Mouse (Mus musculus) C2C12 (cell line): ENCODE results near the gene Cryl1. TPM values are rescaled to one million over a fixed set of nuclear protein-coding genes. Genes with fewer than 3 reads are reported as not detected.

ENCODE experiments used
- H3K27me3 ChIP-seq: one replicate; pipeline ENCODE4 v1.6.1; 2011; ENCODE audit not compliant: control insufficient read depth, insufficient read depth, insufficient read length
- H3K36me3 ChIP-seq: one replicate; pipeline ENCODE4 v1.6.1; 2011; ENCODE audit not compliant: control insufficient read depth, insufficient read depth
- H3K4me3 ChIP-seq: one replicate; pipeline ENCODE4 v1.5.1; 2011; ENCODE audit warnings: mild to moderate bottlenecking, control low read depth; ENCODE audit not compliant: poor library complexity, insufficient read depth, severe bottlenecking
- H3K79me2 ChIP-seq: one replicate; pipeline ENCODE4 v1.6.1; 2011; ENCODE audit not compliant: control insufficient read depth, insufficient read depth
- H3K79me3 ChIP-seq: one replicate; pipeline ENCODE4 v1.6.1; 2011; ENCODE audit warnings: low read depth, control low read depth
- H3ac ChIP-seq: one replicate; pipeline ENCODE3; 2011; ENCODE audit warnings: low read depth; ENCODE audit not compliant: control insufficient read depth, insufficient read length
- CEBPB ChIP-seq: IDR thresholded peaks from one replicate; pipeline ENCODE4 v1.6.1; 2011; ENCODE audit warnings: low read depth, mild to moderate bottlenecking, control low read depth, moderate library complexity
- CTCF ChIP-seq: IDR thresholded peaks from one replicate; pipeline ENCODE4 v1.5.1; 2011; ENCODE audit not compliant: control insufficient read depth, insufficient read depth, insufficient read length
- FOSL1 ChIP-seq: IDR thresholded peaks from one replicate; pipeline ENCODE4 v1.8.0; 2011; ENCODE audit warnings: mild to moderate bottlenecking, low read length; ENCODE audit not compliant: poor library complexity, insufficient read depth, severe bottlenecking
- MAX ChIP-seq: IDR thresholded peaks from one replicate; pipeline ENCODE4 v1.6.1; 2011; ENCODE audit warnings: mild to moderate bottlenecking, control low read depth
- MYOD1 ChIP-seq: IDR thresholded peaks from one replicate; pipeline ENCODE4 v1.6.1; 2011; ENCODE audit warnings: low read depth; ENCODE audit not compliant: control insufficient read depth, insufficient read length
- MYOG ChIP-seq: IDR thresholded peaks from one replicate; pipeline ENCODE4 v1.6.1; 2011; ENCODE audit not compliant: control insufficient read depth, insufficient read length; ENCODE audit errors: extremely low read depth
- USF1 ChIP-seq: IDR thresholded peaks from one replicate; pipeline ENCODE4 v1.6.1; 2011; ENCODE audit warnings: low read depth, mild to moderate bottlenecking, control low read depth, moderate library complexity
- polyA plus RNA-seq: library from polyadenylated mRNA; unstranded; fragments of >200 nt; fragmentation: generic; extraction: Trizol; gene quantifications from one replicate; pipeline ENCODE4 v1.2.1, GENCODE M21; 2012; ENCODE audit warnings: missing spikeins

The Cryl1 gene
- polyA plus RNA-seq, 1 experiment = 1.1 TPM

- no peaks in the 10 kb centered on the region for H3K79me2 ChIP-seq
- no peak overlapping the region for H3K4me3 ChIP-seq
- no peaks in the 10 kb centered on the region for H3K27me3 ChIP-seq
- no peak overlapping the region for H3ac ChIP-seq
- H3K36me3 ChIP-seq = no peaks in the 10 kb centered on the region
- H3K79me3 ChIP-seq = no peaks in the 10 kb centered on the region
- TF ChIP-seq USF1 (no peak), CEBPB (no peak), MYOD1 (no peak), FOSL1 (no peak), MAX (no peak), MYOG (no peak), CTCF (no peak)
Observed at GRCm38 (mm10) chr14:57272341-57272740, 126.0 kb downstream of the Cryl1 start.

GRCm38 (mm10) chr14:57271861-57272260 lies 126.5 kb downstream of the Cryl1 start:
- no peaks in the 10 kb centered on the region for H3K36me3 ChIP-seq
- TF ChIP-seq CEBPB (no peak), MAX (no peak), MYOG (no peak), CTCF (no peak), FOSL1 (no peak), MYOD1 (no peak), USF1 (no peak)
- H3ac ChIP-seq = no peak overlapping the region
- no peak overlapping the region for H3K4me3 ChIP-seq
- no peaks in the 10 kb centered on the region for H3K79me3 ChIP-seq
- no peaks in the 10 kb centered on the region for H3K79me2 ChIP-seq
- H3K27me3 ChIP-seq = no peaks in the 10 kb centered on the region

GRCm38 (mm10) chr14:57268900-57269299 lies 129.4 kb downstream of the Cryl1 start:
- Histone ChIP-seq H3K36me3 (no peaks in the 10 kb centered on the region), H3K4me3 (no peak overlapping the region), H3K79me2 (no peaks in the 10 kb centered on the region), H3K27me3 (no peaks in the 10 kb centered on the region), H3ac (no peak overlapping the region), H3K79me3 (no peaks in the 10 kb centered on the region)
- no peak for TF ChIP-seq USF1
- TF ChIP-seq MYOD1 = no peak
- no peak for TF ChIP-seq CTCF
- no peak for TF ChIP-seq CEBPB
- no peak for TF ChIP-seq MYOG
- no peak for TF ChIP-seq FOSL1
- no peak for TF ChIP-seq MAX

- Histone ChIP-seq H3K4me3 (no peak overlapping the region), H3K36me3 (no peaks in the 10 kb centered on the region), H3ac (no peak overlapping the region), H3K27me3 (no peaks in the 10 kb centered on the region), H3K79me3 (no peaks in the 10 kb centered on the region), H3K79me2 (no peaks in the 10 kb centered on the region)
- no peak for TF ChIP-seq FOSL1
- TF ChIP-seq MAX = no peak
- no peak for TF ChIP-seq CEBPB
- no peak for TF ChIP-seq USF1
- TF ChIP-seq MYOD1 = no peak
- no peak for TF ChIP-seq MYOG
- TF ChIP-seq CTCF = no peak
Observed at GRCm38 (mm10) chr14:57268344-57268743, 130.0 kb downstream of the Cryl1 start.

- Histone ChIP-seq H3K4me3 (no peak overlapping the region), H3K79me2 (no peaks in the 10 kb centered on the region), H3ac (no peak overlapping the region), H3K79me3 (no peaks in the 10 kb centered on the region), H3K27me3 (no peaks in the 10 kb centered on the region), H3K36me3 (no peaks in the 10 kb centered on the region)
- no peak for TF ChIP-seq MYOG
- TF ChIP-seq MAX = no peak
- TF ChIP-seq MYOD1 = no peak
- no peak for TF ChIP-seq CTCF
- TF ChIP-seq USF1 = no peak
- TF ChIP-seq CEBPB = no peak
- no peak for TF ChIP-seq FOSL1
Observed at GRCm38 (mm10) chr14:57263943-57264342, 134.4 kb downstream of the Cryl1 start.

- Histone ChIP-seq H3K79me3 (no peaks in the 10 kb centered on the region), H3K79me2 (no peaks in the 10 kb centered on the region), H3K27me3 (no peaks in the 10 kb centered on the region), H3K4me3 (no peak overlapping the region), H3ac (no peak overlapping the region), H3K36me3 (no peaks in the 10 kb centered on the region)
- no peak for TF ChIP-seq USF1
- no peak for TF ChIP-seq CEBPB
- TF ChIP-seq FOSL1 = no peak
- no peak for TF ChIP-seq CTCF
- no peak for TF ChIP-seq MAX
- TF ChIP-seq MYOD1 = no peak
- TF ChIP-seq MYOG = no peak
Observed at GRCm38 (mm10) chr14:57259341-57259740, 139.0 kb downstream of the Cryl1 start.
